Comparison of ENCODE assay signal across 33 mouse cellular contexts in the genomic region with DNA sequence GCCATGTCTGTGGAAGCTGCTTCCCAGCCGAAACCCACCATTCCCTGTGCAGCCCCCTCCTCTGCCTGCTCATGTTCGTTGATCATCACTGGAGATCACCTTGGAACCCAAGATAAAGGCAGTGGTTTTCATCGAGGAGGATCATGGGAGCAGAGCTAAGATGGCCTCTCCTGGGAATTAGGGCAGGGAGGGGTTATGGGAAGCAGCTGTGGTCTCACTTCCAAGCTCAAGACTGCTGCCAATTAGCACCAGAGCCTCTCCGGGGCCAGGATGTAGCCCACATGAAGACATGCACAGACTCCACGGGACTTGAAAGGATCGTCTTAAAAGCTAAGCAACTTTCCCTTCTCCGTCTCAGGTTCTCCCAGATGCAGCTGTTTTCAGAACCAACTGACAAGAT.
DNase-seq lines count a peak whose midpoint lies in the region; ATAC-seq lines count a peak whose summit lies in the region.
"Had no signal": no experiment of that assay in that cellular context is flagged by ENCODE, and none has a peak within 500 bp of the region (broad histone marks: within the 10 kb centered on the region; RNA-seq: fewer than 3 reads in every experiment).

No protein-coding gene starts in this region.

- no peaks in the 10 kb centered on the region for H3K36me3 ChIP-seq in embryonic facial prominence, embryonic 12.5 days
- H3K36me3 ChIP-seq in limb, embryonic 11.5 days (ENCODE audit: control insufficient read depth, insufficient read depth, low read length) = no peaks in the 10 kb centered on the region
- H3K36me3 ChIP-seq in heart, embryonic 10.5 days = no peaks in the 10 kb centered on the region
- H3K36me3 ChIP-seq: embryonic facial prominence, embryonic 13.5 days; forebrain, embryonic 12.5 days; heart, embryonic 12.5 days; hindbrain, embryonic 13.5 days; limb, embryonic 15.5 days; liver, embryonic 13.5 days; midbrain, embryonic 10.5 days; neural tube, embryonic 12.5 days; stomach, embryonic 15.5 days had no signal

- peak; percentile 9 for DNase-seq in embryo, embryonic 10 days (ENCODE audit: low spot score)
- DNase-seq in embryo, embryonic 9.5 days (ENCODE audit: extremely low spot score) = no peak
- peak; percentile 23 for DNase-seq in limb, embryonic 11.5 days (ENCODE audit: low spot score)
- no peak for DNase-seq in right cerebral cortex, adult 18-20 months
- no peak for DNase-seq in heart, embryonic 10.5 days (ENCODE audit: low spot score)
- DNase-seq: adrenal gland, adult 8-10 months; cerebellum, adult 8-10 months; cerebellum, postnatal 25 days; forebrain, postnatal 0 days; gastrocnemius, postnatal 14 days; heart, adult 18-20 months; heart, postnatal 4 days; kidney, adult 9 months; kidney, postnatal 10 days; layer of hippocampus, adult 9-11 months; liver, embryonic 13.5 days; lung, adult 2 months; lung, postnatal 10 days; right cerebral cortex, postnatal 14 days had no signal

- peaks cover 7% of the 10 kb centered on the region for H3K4me1 ChIP-seq in embryonic facial prominence, embryonic 12.5 days
- no peaks in the 10 kb centered on the region for H3K4me1 ChIP-seq in limb, embryonic 11.5 days (ENCODE audit: control insufficient read depth, insufficient read depth, low read length)
- H3K4me1 ChIP-seq in heart, embryonic 10.5 days = no peaks in the 10 kb centered on the region
- H3K4me1 ChIP-seq: forebrain, embryonic 12.5 days; heart, embryonic 12.5 days; limb, embryonic 15.5 days; liver, embryonic 13.5 days; midbrain, embryonic 10.5 days; neural tube, embryonic 12.5 days; stomach, embryonic 15.5 days had no signal

- no peak overlapping the region for H3K4me2 ChIP-seq in embryonic facial prominence, embryonic 12.5 days (replicated peaks)
- H3K4me2 ChIP-seq in limb, embryonic 11.5 days (ENCODE audit: low read depth, severe bottlenecking) = no peak overlapping the region
- H3K4me2 ChIP-seq: embryonic facial prominence, embryonic 13.5 days; forebrain, embryonic 12.5 days; heart, embryonic 12.5 days; hindbrain, embryonic 13.5 days; limb, embryonic 15.5 days; liver, embryonic 13.5 days; neural tube, embryonic 12.5 days; stomach, embryonic 15.5 days had no signal

- no peaks in the 10 kb centered on the region for H3K27me3 ChIP-seq in embryonic facial prominence, embryonic 12.5 days
- no peaks in the 10 kb centered on the region for H3K27me3 ChIP-seq in limb, embryonic 11.5 days (ENCODE audit: control insufficient read depth, insufficient read depth, low read length)
- H3K27me3 ChIP-seq in heart, embryonic 10.5 days (ENCODE audit: insufficient read depth, poor library complexity, severe bottlenecking) = no peaks in the 10 kb centered on the region
- H3K27me3 ChIP-seq: CH12.LX; forebrain, embryonic 12.5 days; heart, embryonic 12.5 days; hindbrain, embryonic 13.5 days; liver, embryonic 13.5 days; neural tube, embryonic 12.5 days; stomach, embryonic 15.5 days had no signal

- no peak overlapping the region for H3K4me3 ChIP-seq in embryonic facial prominence, embryonic 12.5 days
- no peak overlapping the region for H3K4me3 ChIP-seq in limb, embryonic 11.5 days (ENCODE audit: low read depth, low read length)
- H3K4me3 ChIP-seq in heart, embryonic 10.5 days = no peak overlapping the region
- H3K4me3 ChIP-seq: embryonic facial prominence, embryonic 13.5 days; forebrain, embryonic 12.5 days; heart, embryonic 12.5 days; hindbrain, embryonic 13.5 days; limb, embryonic 15.5 days; liver, embryonic 13.5 days; midbrain, embryonic 10.5 days; myocyte; neural tube, embryonic 12.5 days; stomach, embryonic 15.5 days had no signal

- no peaks in the 10 kb centered on the region for H3K9me3 ChIP-seq in embryonic facial prominence, embryonic 12.5 days
- H3K9me3 ChIP-seq in limb, embryonic 11.5 days (ENCODE audit: control insufficient read depth, low read length) = no peaks in the 10 kb centered on the region
- H3K9me3 ChIP-seq in heart, embryonic 10.5 days = no peaks in the 10 kb centered on the region
- H3K9me3 ChIP-seq: embryonic facial prominence, embryonic 13.5 days; forebrain, embryonic 12.5 days; heart, embryonic 12.5 days; hindbrain, embryonic 13.5 days; limb, embryonic 15.5 days; liver, embryonic 13.5 days; midbrain, embryonic 10.5 days; neural tube, embryonic 12.5 days; stomach, embryonic 15.5 days had no signal

- WGBS in embryonic facial prominence, embryonic 12.5 days = 35% methylated on average over 7 of the region's 7 CpGs
- 42% methylated on average over 7 of the region's 7 CpGs for WGBS in limb, embryonic 11.5 days
- 78% methylated on average over 7 of the region's 7 CpGs for WGBS in heart, embryonic 10.5 days

- no peak overlapping the region for H3K9ac ChIP-seq in embryonic facial prominence, embryonic 12.5 days
- H3K9ac ChIP-seq in limb, embryonic 11.5 days (ENCODE audit: low read length) = no peak overlapping the region
- H3K9ac ChIP-seq: embryonic facial prominence, embryonic 13.5 days; forebrain, embryonic 12.5 days; forebrain, postnatal 0 days; heart, embryonic 12.5 days; hindbrain, embryonic 13.5 days; limb, embryonic 15.5 days; liver, embryonic 13.5 days; neural tube, embryonic 12.5 days; stomach, embryonic 15.5 days had no signal

- peak; percentile 58; the same call in 1 of the 2 replicates for ATAC-seq in embryonic facial prominence, embryonic 12.5 days (ENCODE audit: insufficient number of reproducible peaks, insufficient read depth, low FRiP score, low TSS enrichment)
- no peak for ATAC-seq in limb, embryonic 11.5 days (ENCODE audit: insufficient number of reproducible peaks, low FRiP score, low TSS enrichment, low read depth)
- no peak for ATAC-seq in frontal cortex, adult (ENCODE audit: low TSS enrichment)
- ATAC-seq: activated CD4-positive, CD25-positive, alpha-beta regulatory T cell, adult 4 months; forebrain, postnatal 0 days; intestine, postnatal 0 days had no signal

- 0 out of 2 replicates have a peak overlapping the region, but pooled peaks have one; percentile 31 for H3K27ac ChIP-seq in embryonic facial prominence, embryonic 12.5 days
- H3K27ac ChIP-seq in limb, embryonic 11.5 days (replicated peaks; ENCODE audit: low read depth, low read length) = no peak overlapping the region
- no peak overlapping the region for H3K27ac ChIP-seq in heart, embryonic 10.5 days
- H3K27ac ChIP-seq: embryonic facial prominence, embryonic 13.5 days; forebrain, embryonic 12.5 days; hindbrain, embryonic 13.5 days; limb, embryonic 15.5 days; liver, embryonic 13.5 days; midbrain, embryonic 10.5 days; neural tube, embryonic 12.5 days; stomach, embryonic 15.5 days had no signal

Comparison
In these comparisons a context has a peak if more than half of its experiments do, and no peak if none do; other contexts are left out.
1. DNase-seq: peak in embryo, embryonic 10 days (single experiment) and limb, embryonic 11.5 days (single experiment); none in embryo, embryonic 9.5 days (single experiment), right cerebral cortex, adult 18-20 months (single experiment) and heart, embryonic 10.5 days (single experiment).